Mouse (Mus musculus): ENCODE data around the gene Abracl. TPM values are rescaled to one million over a fixed set of nuclear protein-coding genes. Genes with fewer than 3 reads are reported as not detected.

The Abracl gene
- total RNA-seq, 1 experiment, result 51.6 TPM

- no peaks in the 10 kb centered on the region for H3K9me3 ChIP-seq (ENCODE audit: control insufficient read depth, insufficient read depth, low read depth, low read length)
- in situ Hi-C loops (cut with MboI; ENCODE audit: low sequenced_read_pairs in 2 of 2, unreplicated experiment in 2 of 2), result no loop called here
- H3K36me3 ChIP-seq (ENCODE audit: control insufficient read depth, insufficient read depth, low read length, poor library complexity, severe bottlenecking), result no peaks in the 10 kb centered on the region
- no peak overlapping the region for H3K9ac ChIP-seq (ENCODE audit: insufficient read depth, low read depth, low read length, poor library complexity, severe bottlenecking)
- no peak overlapping the region for H3K4me3 ChIP-seq (ENCODE audit: insufficient read depth in 1 of 2, low read depth in 1 of 2, low read length in 2 of 2, poor library complexity in 1 of 2, severe bottlenecking in 1 of 2)
- no peak for DNase-seq (ENCODE audit: low read depth, low spot score)
- H3K27ac ChIP-seq (ENCODE audit: insufficient read depth, low read depth, low read length, poor library complexity, severe bottlenecking), result no peak overlapping the region
- H3K4me1 ChIP-seq (ENCODE audit: control insufficient read depth in 2 of 2, insufficient read depth in 2 of 2, low read length in 2 of 2, poor library complexity in 1 of 2), result 0 out of 4 replicates have a peak, but pooled peaks cover 0 to 4% of the 10 kb centered on the region in 2 experiments
- TF ChIP-seq MAFK (IDR thresholded peaks at IDR 0.05; ENCODE audit: insufficient read depth, low read depth, low read length), result no peak
These were observed 24.5 kb upstream of the Abracl start for GRCm38 (mm10) chr10:18047380-18048146.

- DNase-seq (ENCODE audit: low read depth, low spot score), result no peak
- Histone ChIP-seq H3K9me3 (ENCODE audit: control insufficient read depth, insufficient read depth, low read depth, low read length) (no peaks in the 10 kb centered on the region), H3K27ac (ENCODE audit: insufficient read depth, low read depth, low read length, poor library complexity, severe bottlenecking) (no peak overlapping the region), H3K4me3 (ENCODE audit: insufficient read depth in 1 of 2, low read depth in 1 of 2, low read length in 2 of 2, poor library complexity in 1 of 2, severe bottlenecking in 1 of 2) (no peak overlapping the region), H3K4me1 (ENCODE audit: control insufficient read depth in 2 of 2, insufficient read depth in 2 of 2, low read length in 2 of 2, poor library complexity in 1 of 2) (0 out of 4 replicates have a peak, but pooled peaks cover 0 to 4% of the 10 kb centered on the region in 2 experiments), H3K36me3 (ENCODE audit: control insufficient read depth, insufficient read depth, low read length, poor library complexity, severe bottlenecking) (no peaks in the 10 kb centered on the region), H3K9ac (ENCODE audit: insufficient read depth, low read depth, low read length, poor library complexity, severe bottlenecking) (no peak overlapping the region)
- TF ChIP-seq MAFK (IDR thresholded peaks at IDR 0.05; ENCODE audit: insufficient read depth, low read depth, low read length) (no peak), HCFC1 (IDR thresholded peaks at IDR 0.05; ENCODE audit: borderline replicate concordance, insufficient read depth, low read length) (no peak), CHD2 (IDR thresholded peaks at IDR 0.05; ENCODE audit: low read depth, low read length) (no peak), ZNF384 (IDR thresholded peaks at IDR 0.05; ENCODE audit: low read depth, low read length) (no peak), ZC3H11A (IDR thresholded peaks at IDR 0.05; ENCODE audit: borderline replicate concordance, low read depth, low read length) (no peak)
- in situ Hi-C loops (cut with MboI; ENCODE audit: low sequenced_read_pairs in 2 of 2, unreplicated experiment in 2 of 2), result no loop called here
These were observed 23.3 kb upstream of the Abracl start for GRCm38 (mm10) chr10:18046380-18046779.

- Histone ChIP-seq H3K36me3 (ENCODE audit: control insufficient read depth, insufficient read depth, low read length, poor library complexity, severe bottlenecking) (no peaks in the 10 kb centered on the region), H3K4me1 (ENCODE audit: control insufficient read depth in 2 of 2, insufficient read depth in 2 of 2, low read length in 2 of 2, poor library complexity in 1 of 2) (no peaks in the 10 kb centered on the region), H3K9ac (ENCODE audit: insufficient read depth, low read depth, low read length, poor library complexity, severe bottlenecking) (no peak overlapping the region), H3K27ac (ENCODE audit: insufficient read depth, low read depth, low read length, poor library complexity, severe bottlenecking) (no peak overlapping the region), H3K4me3 (ENCODE audit: insufficient read depth in 1 of 2, low read depth in 1 of 2, low read length in 2 of 2, poor library complexity in 1 of 2, severe bottlenecking in 1 of 2) (no peak overlapping the region), H3K9me3 (ENCODE audit: control insufficient read depth, insufficient read depth, low read depth, low read length) (no peaks in the 10 kb centered on the region)
- no peak for DNase-seq (ENCODE audit: low read depth, low spot score)
- TF ChIP-seq MAFK (IDR thresholded peaks at IDR 0.05; ENCODE audit: insufficient read depth, low read depth, low read length) (no peak), HCFC1 (IDR thresholded peaks at IDR 0.05; ENCODE audit: borderline replicate concordance, insufficient read depth, low read length) (no peak), ZC3H11A (IDR thresholded peaks at IDR 0.05; ENCODE audit: borderline replicate concordance, low read depth, low read length) (no peak)
- in situ Hi-C loops (cut with MboI; ENCODE audit: low sequenced_read_pairs in 2 of 2, unreplicated experiment in 2 of 2), result no loop called here
These were observed 13.8 kb upstream of the Abracl start for GRCm38 (mm10) chr10:18036849-18037248.

- H3K4me3 ChIP-seq (ENCODE audit: insufficient read depth in 1 of 2, low read depth in 1 of 2, low read length in 2 of 2, poor library complexity in 1 of 2, severe bottlenecking in 1 of 2), result no peak overlapping the region
- no peaks in the 10 kb centered on the region for H3K4me1 ChIP-seq (ENCODE audit: control insufficient read depth in 2 of 2, insufficient read depth in 2 of 2, low read length in 2 of 2, poor library complexity in 1 of 2)
- in situ Hi-C loops (cut with MboI; ENCODE audit: low sequenced_read_pairs in 2 of 2, unreplicated experiment in 2 of 2), result no loop called here
- TF ChIP-seq CHD2 (IDR thresholded peaks at IDR 0.05; ENCODE audit: low read depth, low read length) (no peak), ZNF384 (IDR thresholded peaks at IDR 0.05; ENCODE audit: low read depth, low read length) (no peak), MAFK (IDR thresholded peaks at IDR 0.05; ENCODE audit: insufficient read depth, low read depth, low read length) (no peak), ZC3H11A (IDR thresholded peaks at IDR 0.05; ENCODE audit: borderline replicate concordance, low read depth, low read length) (no peak), HCFC1 (IDR thresholded peaks at IDR 0.05; ENCODE audit: borderline replicate concordance, insufficient read depth, low read length) (no peak)
- H3K9ac ChIP-seq (ENCODE audit: insufficient read depth, low read depth, low read length, poor library complexity, severe bottlenecking), result no peak overlapping the region
- H3K27ac ChIP-seq (ENCODE audit: insufficient read depth, low read depth, low read length, poor library complexity, severe bottlenecking), result no peak overlapping the region
- no peaks in the 10 kb centered on the region for H3K9me3 ChIP-seq (ENCODE audit: control insufficient read depth, insufficient read depth, low read depth, low read length)
- DNase-seq (ENCODE audit: low read depth, low spot score), result no peak
- H3K36me3 ChIP-seq (ENCODE audit: control insufficient read depth, insufficient read depth, low read length, poor library complexity, severe bottlenecking), result no peaks in the 10 kb centered on the region
These were observed 11.3 kb upstream of the Abracl start for GRCm38 (mm10) chr10:18034408-18034807.

- in situ Hi-C loops (cut with MboI; ENCODE audit: low sequenced_read_pairs in 2 of 2, unreplicated experiment in 2 of 2), result no loop called here
- H3K9me3 ChIP-seq (ENCODE audit: control insufficient read depth, insufficient read depth, low read depth, low read length), result no peaks in the 10 kb centered on the region
These were observed 776 bp downstream of the Abracl start for GRCm38 (mm10) chr10:18022312-18022711.

More at GRCm38 (mm10) chr10:18022312-18022711, 776 bp downstream of the Abracl start:
- Histone ChIP-seq H3K9ac (ENCODE audit: insufficient read depth, low read depth, low read length, poor library complexity, severe bottlenecking) (peak overlapping the region; percentile 75), H3K4me3 (ENCODE audit: insufficient read depth in 1 of 2, low read depth in 1 of 2, low read length in 2 of 2, poor library complexity in 1 of 2, severe bottlenecking in 1 of 2) (peak overlapping the region; percentile 75 to 85), H3K36me3 (ENCODE audit: control insufficient read depth, insufficient read depth, low read length, poor library complexity, severe bottlenecking) (no peaks in the 10 kb centered on the region; the same call in 1 of the 2 replicates), H3K27ac (ENCODE audit: insufficient read depth, low read depth, low read length, poor library complexity, severe bottlenecking) (no peak overlapping the region), H3K4me1 (ENCODE audit: control insufficient read depth in 2 of 2, insufficient read depth in 2 of 2, low read length in 2 of 2, poor library complexity in 1 of 2) (no peaks in the 10 kb centered on the region; a peak in 1 of 4 replicates)
- peak; percentile 27 for DNase-seq (ENCODE audit: low read depth, low spot score)
- TF ChIP-seq HCFC1 (IDR thresholded peaks at IDR 0.05; ENCODE audit: borderline replicate concordance, insufficient read depth, low read length), result no peak
- TF ChIP-seq ZC3H11A (IDR thresholded peaks at IDR 0.05; ENCODE audit: borderline replicate concordance, low read depth, low read length), result no peak
- TF ChIP-seq MAFK (IDR thresholded peaks at IDR 0.05; ENCODE audit: insufficient read depth, low read depth, low read length), result no peak
- no peak for TF ChIP-seq CHD2 (IDR thresholded peaks at IDR 0.05; ENCODE audit: low read depth, low read length)
- TF ChIP-seq ZNF384 (IDR thresholded peaks at IDR 0.05; ENCODE audit: low read depth, low read length), result no peak

Measured in ES-E14 (cell line).